Mouse (Mus musculus) liver, postnatal 0 days (tissue): ENCODE data around the gene Plekha8. TPM values are rescaled to one million over a fixed set of nuclear protein-coding genes. Genes with fewer than 3 reads are reported as not detected.

Source experiments
- ATAC-seq: fragments of 200-750 bp; cut with Nextera tagmentation; 2 replicates; pipeline ENCODE4 v1.8.0; 2017; ENCODE audit warnings: mild to moderate bottlenecking, moderate library complexity
- DNase-seq: peaks from one replicate; pipeline ENCODE4 v3.0.0-alpha.2; 2016
- H3K27ac ChIP-seq: fragments of 300-500 bp; sonication (generic); 2 replicates; pipeline ENCODE4 v1.5.1; 2014; ENCODE audit warnings: antibody characterized with exemption, moderate library complexity, mild to moderate bottlenecking, low read depth
- H3K27me3 ChIP-seq: fragments of 300-500 bp; sonication (generic); 2 replicates; pipeline ENCODE4 v1.6.1; 2014; ENCODE audit warnings: low read length, control low read depth, mixed read lengths; ENCODE audit not compliant: insufficient read depth
- H3K36me3 ChIP-seq: fragments of 300-500 bp; sonication (generic); replicated peaks from 2 replicates; pipeline ENCODE4 v1.6.1; 2014; ENCODE audit warnings: mild to moderate bottlenecking, control low read depth, low read length, moderate library complexity, mixed read lengths; ENCODE audit not compliant: insufficient read depth
- H3K4me1 ChIP-seq: fragments of 300-500 bp; sonication (generic); 2 replicates; pipeline ENCODE4 v1.6.1; 2014; ENCODE audit warnings: antibody characterized with exemption, mild to moderate bottlenecking, control low read depth; ENCODE audit not compliant: insufficient read depth
- H3K4me2 ChIP-seq: fragments of 300-500 bp; sonication (generic); 2 replicates; pipeline ENCODE4 v1.6.1; 2014; ENCODE audit warnings: low read depth, mild to moderate bottlenecking, low read length, moderate library complexity, mixed read lengths
- H3K4me3 ChIP-seq: fragments of 300-500 bp; sonication (generic); 2 replicates; pipeline ENCODE4 v1.5.1; 2014; ENCODE audit warnings: low read depth, low read length
- H3K9ac ChIP-seq: fragments of 300-500 bp; sonication (generic); replicated peaks from 2 replicates; pipeline ENCODE4 v1.6.1; 2014; ENCODE audit warnings: mild to moderate bottlenecking, moderate library complexity
- H3K9me3 ChIP-seq: fragments of 300-500 bp; sonication (generic); 2 replicates; pipeline ENCODE4 v1.6.1; 2016; ENCODE audit warnings: mild to moderate bottlenecking, control low read depth, low read length, mixed read lengths
- CTCF ChIP-seq: sonication (generic); IDR thresholded peaks from 2 replicates; pipeline ENCODE4 v1.5.1; 2016; ENCODE audit warnings: antibody characterized with exemption, low read depth
- EP300 ChIP-seq: IDR thresholded peaks from 2 replicates; pipeline ENCODE4 v1.6.1; 2016; ENCODE audit warnings: antibody characterized with exemption, low read depth, mild to moderate bottlenecking
- WGBS: fragments of 180-500 bp; shearing (Covaris S2); extraction: QIAGEN DNeasy Blood & Tissue Kit; methylation state at CpG from one replicate; pipeline ENCODE4 v1.1.7; 2014; ENCODE audit not compliant: insufficient replicate concordance; 5-methylcytosine and 5-hydroxymethylcytosine counted together
- polyA plus RNA-seq: library from polyadenylated mRNA; unstranded; fragments of >200 nt; fragmentation: Nextera tagmentation; extraction: Ambion mirVana; gene quantifications from 2 replicates; pipeline ENCODE4 v1.2.1, GENCODE M21; 2015

Plekha8 gene
- polyA plus RNA-seq, 1 experiment from 2014 or later, result 4.8 TPM

DNA sequence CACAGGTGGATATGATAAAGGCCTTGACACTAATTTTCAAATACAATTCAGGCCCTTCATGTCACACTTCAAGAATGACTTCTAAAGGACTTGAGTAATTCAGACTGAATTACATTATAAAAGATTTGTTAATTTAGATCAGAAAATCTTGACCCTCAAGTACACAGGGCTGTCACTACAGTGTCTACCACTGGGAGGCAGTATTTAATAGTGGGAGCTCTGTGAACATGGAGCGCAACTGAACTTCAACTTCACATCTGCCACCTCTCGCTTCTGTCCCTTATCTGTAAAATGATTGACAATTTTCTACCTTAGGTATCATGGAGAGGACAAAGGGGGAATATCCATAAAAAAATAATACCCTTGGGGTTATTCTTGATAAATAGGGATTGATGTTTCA lies 8.7 kb upstream of the Plekha8 start:
- Histone ChIP-seq H3K36me3 (no peaks in the 10 kb centered on the region; the same call in 1 of the 2 replicates), H3K4me2 (no peak overlapping the region), H3K9ac (no peak overlapping the region), H3K27ac (no peak overlapping the region), H3K27me3 (no peaks in the 10 kb centered on the region), H3K9me3 (no peaks in the 10 kb centered on the region), H3K4me3 (no peak overlapping the region), H3K4me1 (no peaks in the 10 kb centered on the region)
- no peak for ATAC-seq
- 21% methylated on average over 2 of the region's 2 CpGs for WGBS
- peak; percentile 38 for DNase-seq
- no peak for TF ChIP-seq EP300
- peak; percentile 85 for TF ChIP-seq CTCF

DNA sequence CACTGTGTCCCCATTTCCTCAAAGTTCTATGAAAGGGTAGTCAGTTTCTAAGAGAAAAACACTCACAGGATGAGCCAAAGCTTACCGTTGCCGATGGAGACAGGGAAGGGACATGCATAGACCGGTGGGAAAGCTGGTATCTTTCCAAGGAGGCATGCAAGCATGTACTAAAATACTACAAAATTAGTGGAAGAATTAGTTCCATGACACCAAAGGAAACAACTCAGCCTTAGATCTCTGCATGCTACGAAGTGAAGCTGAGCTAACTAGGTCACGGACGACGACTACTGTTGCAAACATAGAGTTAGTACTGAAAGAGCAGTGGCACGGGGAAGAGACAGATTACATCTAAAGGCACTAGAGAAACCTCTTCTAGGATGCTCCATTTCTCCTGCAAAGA lies 8.0 kb upstream of the Plekha8 start:
- H3K4me3 ChIP-seq, result no peak overlapping the region
- no peak overlapping the region for H3K4me2 ChIP-seq
- no peak for ATAC-seq
- peaks cover 2% of the 10 kb centered on the region; the same call in 1 of the 2 replicates for H3K4me1 ChIP-seq
- 79% methylated on average over 8 of the region's 8 CpGs for WGBS
- no peaks in the 10 kb centered on the region for H3K9me3 ChIP-seq
- no peak for DNase-seq
- TF ChIP-seq EP300, result no peak
- TF ChIP-seq CTCF, result no peak
- no peak overlapping the region for H3K27ac ChIP-seq
- no peaks in the 10 kb centered on the region; the same call in 1 of the 2 replicates for H3K36me3 ChIP-seq
- no peaks in the 10 kb centered on the region for H3K27me3 ChIP-seq
- no peak overlapping the region for H3K9ac ChIP-seq

DNA sequence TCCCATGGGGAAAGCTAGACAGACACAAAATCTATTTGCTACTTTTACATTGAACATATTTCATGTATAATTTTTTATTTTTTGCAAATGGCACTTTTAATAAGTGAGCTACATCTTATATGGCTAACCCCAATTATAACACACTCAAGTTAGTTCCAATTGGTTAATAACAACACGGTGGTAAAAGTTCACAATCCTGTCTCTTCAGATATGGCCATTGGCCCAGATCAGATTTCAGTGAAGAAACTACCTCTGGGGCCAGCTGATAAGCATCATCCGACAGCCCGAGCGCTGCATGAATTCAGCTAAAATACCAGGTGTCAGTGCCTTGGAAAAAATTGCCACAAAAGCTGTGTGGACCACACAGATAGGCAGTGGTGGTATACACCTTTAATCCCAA lies 7.2 kb upstream of the Plekha8 start:
- DNase-seq (no peak), ATAC-seq (no peak)
- TF ChIP-seq CTCF (no peak), EP300 (no peak)
- no peak overlapping the region for H3K4me3 ChIP-seq
- H3K36me3 ChIP-seq, result no peaks in the 10 kb centered on the region; the same call in 1 of the 2 replicates
- no peak overlapping the region for H3K4me2 ChIP-seq
- no peaks in the 10 kb centered on the region for H3K27me3 ChIP-seq
- peaks cover 6% of the 10 kb centered on the region for H3K4me1 ChIP-seq
- H3K9ac ChIP-seq, result no peak overlapping the region
- 52% methylated on average over 4 of the region's 4 CpGs for WGBS
- H3K9me3 ChIP-seq, result no peaks in the 10 kb centered on the region
- no peak overlapping the region for H3K27ac ChIP-seq

DNA sequence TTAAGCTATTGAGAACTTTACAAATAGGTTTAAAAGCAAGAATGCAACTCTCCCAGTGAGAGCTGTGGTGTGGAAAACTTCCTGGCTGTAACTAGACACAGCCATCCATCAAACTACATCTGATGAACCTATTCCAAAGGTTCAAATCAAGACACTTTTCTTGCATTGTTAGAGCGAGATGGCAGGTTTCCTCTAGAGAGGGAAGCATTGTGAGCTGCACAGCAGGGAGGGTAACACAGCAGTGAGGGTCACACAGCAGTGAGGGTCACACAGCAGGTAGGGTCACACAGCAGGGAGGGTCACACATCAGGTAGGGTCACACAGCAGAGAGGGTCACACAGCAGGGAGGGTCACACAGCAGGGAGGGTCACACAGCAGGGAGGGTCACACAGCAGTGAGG lies 6.7 kb upstream of the Plekha8 start:
- ATAC-seq (no peak), DNase-seq (no peak)
- H3K27ac ChIP-seq, result no peak overlapping the region
- no peak overlapping the region for H3K4me3 ChIP-seq
- WGBS, result 63% methylated on average over 1 of the region's 1 CpGs
- no peak for TF ChIP-seq CTCF
- no peak for TF ChIP-seq EP300
- no peaks in the 10 kb centered on the region for H3K36me3 ChIP-seq
- H3K4me2 ChIP-seq, result no peak overlapping the region
- no peaks in the 10 kb centered on the region for H3K9me3 ChIP-seq
- no peak overlapping the region for H3K9ac ChIP-seq
- peaks cover 8% of the 10 kb centered on the region for H3K4me1 ChIP-seq
- no peaks in the 10 kb centered on the region for H3K27me3 ChIP-seq

DNA sequence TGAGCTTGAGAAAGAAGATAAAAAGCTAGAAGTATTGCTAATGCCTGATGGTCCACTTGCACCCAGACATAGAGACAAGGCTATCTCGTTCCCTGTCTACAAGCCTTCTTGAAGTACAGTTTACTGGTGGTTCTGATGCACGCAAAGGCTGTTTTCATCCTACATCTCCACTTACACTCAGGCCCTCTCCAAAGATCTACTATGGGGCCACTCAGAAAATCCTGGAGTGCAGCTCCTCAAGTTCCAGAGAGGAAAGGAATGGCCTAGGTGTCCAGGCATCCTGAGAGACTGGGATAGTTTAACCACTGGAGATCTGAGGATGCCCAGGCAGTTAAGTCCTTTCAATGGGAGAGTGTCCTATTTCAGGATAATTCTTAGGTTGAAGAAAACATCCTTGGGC lies 4.2 kb upstream of the Plekha8 start:
- no peak for DNase-seq
- Histone ChIP-seq H3K4me1 (peaks cover 17% of the 10 kb centered on the region), H3K27ac (no peak overlapping the region), H3K36me3 (no peaks in the 10 kb centered on the region), H3K4me2 (no peak overlapping the region), H3K9me3 (no peaks in the 10 kb centered on the region), H3K27me3 (no peaks in the 10 kb centered on the region), H3K4me3 (no peak overlapping the region), H3K9ac (no peak overlapping the region)
- TF ChIP-seq CTCF (no peak), EP300 (no peak)
- no peak for ATAC-seq
- 81% methylated on average over 2 of the region's 2 CpGs for WGBS

DNA sequence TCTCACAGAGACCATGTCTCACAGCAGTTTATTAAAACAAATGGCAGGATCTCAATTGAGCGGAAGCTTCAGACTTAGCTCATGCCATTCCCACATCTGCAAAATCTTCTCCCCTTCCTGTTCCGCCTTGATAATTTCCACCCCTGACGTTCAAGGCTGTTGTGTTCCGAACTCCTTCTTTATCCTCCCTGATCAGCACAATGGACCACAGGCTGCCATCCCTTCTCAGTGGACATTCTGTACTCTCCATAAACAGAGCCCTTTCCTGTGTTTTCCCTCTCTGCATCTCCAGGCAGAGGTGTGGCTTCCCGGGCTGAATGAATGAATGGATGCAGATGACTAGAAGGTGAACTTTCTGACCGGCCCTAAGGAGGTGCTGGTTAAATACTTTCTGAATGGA lies 3.1 kb upstream of the Plekha8 start:
- WGBS, result 55% methylated on average over 6 of the region's 6 CpGs
- Histone ChIP-seq H3K4me1 (peaks cover 19% of the 10 kb centered on the region), H3K27me3 (no peaks in the 10 kb centered on the region), H3K4me2 (0 out of 2 replicates have a peak overlapping the region, but pooled peaks have one; percentile 1), H3K27ac (no peak overlapping the region), H3K9me3 (no peaks in the 10 kb centered on the region), H3K36me3 (no peaks in the 10 kb centered on the region), H3K4me3 (no peak overlapping the region), H3K9ac (no peak overlapping the region)
- TF ChIP-seq EP300, result 0 out of 2 replicates have a peak, but pooled peaks have one; percentile 12
- no peak for TF ChIP-seq CTCF
- DNase-seq (no peak), ATAC-seq (no peak)

DNA sequence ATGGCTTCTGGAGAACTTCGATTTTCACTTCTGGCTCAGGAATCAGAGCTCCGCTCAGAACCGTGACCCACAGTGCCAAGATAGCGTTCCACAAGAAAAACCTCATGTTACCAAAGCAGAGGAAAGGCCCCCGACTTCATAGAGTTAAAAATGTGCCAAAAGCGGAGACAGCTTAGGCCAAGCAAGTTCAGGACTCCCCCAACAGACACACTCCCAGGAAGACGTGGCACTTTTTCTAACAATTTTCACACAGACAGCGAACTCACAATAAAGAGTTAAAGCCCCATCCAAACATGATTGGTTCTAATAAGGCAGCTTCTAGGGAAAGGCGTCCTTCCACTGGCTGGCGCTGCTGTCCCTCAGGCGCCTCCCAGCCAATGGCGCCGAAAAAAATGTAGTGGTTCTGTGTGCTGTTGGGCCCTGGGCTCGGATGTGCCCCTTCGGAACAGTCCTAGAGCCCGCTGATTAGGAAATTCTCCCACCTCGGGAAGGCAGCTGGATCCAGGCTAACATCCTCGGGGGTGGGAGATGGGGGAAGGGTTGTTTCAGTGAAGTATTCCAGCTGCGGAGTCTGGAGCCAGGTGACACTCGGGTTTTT lies 1.9 kb upstream of the Plekha8 start:
- Histone ChIP-seq H3K4me1 (peaks cover 19% of the 10 kb centered on the region), H3K27ac (peak overlapping the region; percentile 62), H3K27me3 (no peaks in the 10 kb centered on the region), H3K4me3 (peak overlapping the region; percentile 66), H3K36me3 (no peaks in the 10 kb centered on the region), H3K9ac (peak overlapping the region; percentile 77), H3K4me2 (peak overlapping the region; percentile 91), H3K9me3 (no peaks in the 10 kb centered on the region)
- ATAC-seq (peak; percentile 78), DNase-seq (peak; percentile 83)
- TF ChIP-seq CTCF, result no peak
- 2% methylated on average over 20 of the region's 20 CpGs for WGBS
